Mouse (Mus musculus) liver, embryonic 14.5 days (tissue): Measurements from ENCODE around the gene Vcpkmt. TPM values are rescaled to one million over a fixed set of nuclear protein-coding genes. Genes with fewer than 3 reads are reported as not detected.

Source experiments
- ATAC-seq: fragments of 200-750 bp; cut with Nextera tagmentation; 2 replicates; pipeline ENCODE4 v1.8.0; 2017; ENCODE audit warnings: moderate number of reproducible peaks, mild to moderate bottlenecking, moderate library complexity; ENCODE audit not compliant: insufficient read depth
- DNase-seq, 3 experiments: peaks; one replicate each; pipeline ENCODE4 v3.0.0-alpha.2; 2012 to 2013; ENCODE audit warnings: low read depth in 3 of 3, low spot score in 3 of 3
- H3K27ac ChIP-seq: fragments of 300-500 bp; sonication (generic); 2 replicates; pipeline ENCODE4 v1.5.1; 2014; ENCODE audit warnings: moderate library complexity, mild to moderate bottlenecking, control low read depth, inconsistent platforms
- H3K27me3 ChIP-seq: fragments of 300-500 bp; sonication (generic); 2 replicates; pipeline ENCODE4 v1.6.1; 2014; ENCODE audit warnings: mild to moderate bottlenecking, low read length, moderate library complexity; ENCODE audit not compliant: control insufficient read depth, insufficient read depth
- H3K36me3 ChIP-seq: fragments of 300-500 bp; sonication (generic); replicated peaks from 2 replicates; pipeline ENCODE4 v1.6.1; 2014; ENCODE audit warnings: low read depth; ENCODE audit not compliant: control insufficient read depth, insufficient read depth
- H3K4me1 ChIP-seq, 2 experiments: fragments of 200-500 bp in 1 of 2; fragments of 300-500 bp in 1 of 2; sonication (generic) in 1 of 2; replicated peaks; 2 replicates each; pipeline ENCODE4 v1.6.1; 2012 to 2014; ENCODE audit warnings: antibody characterized with exemption in 1 of 2, inconsistent platforms in 1 of 2, low read length in 1 of 2; ENCODE audit not compliant: control insufficient read depth in 2 of 2, insufficient read depth in 2 of 2
- H3K4me2 ChIP-seq: fragments of 300-500 bp; sonication (generic); 2 replicates; pipeline ENCODE4 v1.6.1; 2014; ENCODE audit warnings: low read depth, mild to moderate bottlenecking, control low read depth, moderate library complexity
- H3K4me3 ChIP-seq, 2 experiments: fragments of 200-500 bp in 1 of 2; fragments of 300-500 bp in 1 of 2; sonication (generic) in 1 of 2; 2 replicates each; pipeline ENCODE4 v1.5.1; 2012 to 2014; ENCODE audit warnings: low read depth in 2 of 2, low read length in 2 of 2, mild to moderate bottlenecking in 2 of 2, control low read depth in 1 of 2, inconsistent platforms in 1 of 2, moderate library complexity in 1 of 2; ENCODE audit not compliant: insufficient read depth in 1 of 2
- H3K9ac ChIP-seq: fragments of 300-500 bp; sonication (generic); replicated peaks from 2 replicates; pipeline ENCODE4 v1.6.1; 2014; ENCODE audit warnings: mild to moderate bottlenecking, control low read depth, moderate library complexity
- H3K9me3 ChIP-seq: fragments of 300-500 bp; sonication (generic); 2 replicates; pipeline ENCODE4 v1.6.1; 2016; ENCODE audit warnings: low read length, mixed read lengths; ENCODE audit not compliant: control insufficient read depth
- CTCF ChIP-seq: IDR thresholded peaks from 2 replicates; pipeline ENCODE4 v1.5.1; 2016; ENCODE audit warnings: antibody characterized with exemption, low read depth, control low read depth
- EP300 ChIP-seq: IDR thresholded peaks from 2 replicates; pipeline ENCODE4 v1.6.1; 2016; ENCODE audit warnings: antibody characterized with exemption, low read depth
- WGBS: fragments of 180-500 bp; shearing (Covaris S2); extraction: QIAGEN DNeasy Blood & Tissue Kit; methylation state at CpG from one replicate; pipeline ENCODE4 v1.1.7; 2014; ENCODE audit not compliant: insufficient replicate concordance; 5-methylcytosine and 5-hydroxymethylcytosine counted together
- polyA plus RNA-seq, 2 experiments: library from polyadenylated mRNA; depleted of rRNA in 1 of 2; stranded (reverse) in 1 of 2; unstranded in 1 of 2; fragments of >200 nt; fragmentation: Nextera tagmentation in 1 of 2; extraction: Ambion mirVana in 1 of 2; gene quantifications; 2 replicates each; pipeline versions ENCODE4 v1.2.1 to v1.2.3; 2012 to 2014

The Vcpkmt gene
- polyA plus RNA-seq, 2 experiments, result 7.4 to 13.8 TPM

DNA sequence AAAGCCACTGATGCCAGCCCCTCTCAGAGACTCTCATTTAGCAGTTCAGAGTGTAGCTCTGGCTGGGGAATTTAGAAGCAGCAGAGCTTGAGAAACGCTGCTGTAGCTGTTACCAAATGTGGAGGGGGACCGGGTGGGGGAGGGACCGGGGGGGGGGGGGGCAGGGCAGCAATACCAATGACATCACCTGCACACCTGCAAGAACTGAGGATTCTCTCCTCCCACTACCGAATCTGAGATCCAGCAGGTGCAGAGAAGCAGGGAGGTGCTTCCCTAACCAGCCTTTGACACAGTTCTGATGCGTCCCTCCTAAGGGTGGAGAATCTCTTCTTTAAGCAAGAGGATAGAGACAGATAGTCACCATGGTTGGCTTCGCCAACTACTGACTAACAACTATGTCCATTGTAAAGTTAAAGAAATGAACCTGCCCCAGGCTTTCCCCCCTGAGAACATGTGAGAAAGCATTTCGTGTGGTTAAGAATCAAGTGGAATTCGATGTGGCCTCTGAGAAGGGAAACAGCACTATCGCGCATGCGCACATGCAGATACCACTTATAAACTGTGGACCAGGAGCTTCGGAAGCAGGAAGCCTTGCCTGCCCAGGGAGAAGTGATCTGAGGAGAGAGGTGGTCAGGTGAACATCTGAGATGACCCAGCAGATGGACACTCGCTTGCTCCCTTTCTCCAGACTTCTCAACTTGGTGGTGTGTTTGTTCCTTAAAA is 37.2 kb downstream of the Vcpkmt start:
- H3K27ac ChIP-seq, result no peak overlapping the region
- no peak overlapping the region for H3K4me2 ChIP-seq
- WGBS, result 57% methylated on average over 13 of the region's 13 CpGs
- H3K4me1 ChIP-seq, result peaks cover 0 to 10% of the 10 kb centered on the region in 2 experiments; a peak in 3 of 4 replicates
- no peak overlapping the region for H3K9ac ChIP-seq
- no peak for ATAC-seq
- no peaks in the 10 kb centered on the region for H3K27me3 ChIP-seq
- TF ChIP-seq CTCF (no peak), EP300 (no peak)
- no peak overlapping the region for H3K4me3 ChIP-seq
- no peaks in the 10 kb centered on the region for H3K9me3 ChIP-seq
- no peak for DNase-seq
- H3K36me3 ChIP-seq, result no peaks in the 10 kb centered on the region

DNA sequence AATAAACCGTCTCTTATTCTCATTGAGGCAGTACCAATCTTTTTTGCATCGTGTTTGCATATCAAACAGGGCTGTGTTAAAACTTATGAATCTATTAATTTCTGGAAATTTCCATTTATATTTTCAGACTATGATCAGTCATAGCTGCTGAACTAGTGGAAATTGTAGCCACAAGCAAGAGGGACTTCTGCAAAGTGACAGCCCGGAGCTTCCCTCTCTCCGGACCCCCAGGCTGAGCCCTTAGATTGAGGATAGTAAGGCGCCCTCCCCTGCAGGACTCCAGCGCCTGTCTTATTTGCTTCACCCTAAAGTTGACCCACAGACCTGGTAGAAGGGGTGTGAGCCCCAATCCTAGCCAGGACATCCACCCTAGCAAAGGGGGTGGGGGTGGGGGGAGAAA is 37.8 kb downstream of the Vcpkmt start:
- ATAC-seq, result no peak
- WGBS, result 58% methylated on average over 6 of the region's 6 CpGs
- no peak for DNase-seq
- Histone ChIP-seq H3K27ac (no peak overlapping the region), H3K4me1 (peaks cover 0 to 13% of the 10 kb centered on the region in 2 experiments; a peak in 3 of 4 replicates), H3K4me3 (no peak overlapping the region), H3K4me2 (no peak overlapping the region), H3K9ac (no peak overlapping the region), H3K9me3 (no peaks in the 10 kb centered on the region), H3K27me3 (no peaks in the 10 kb centered on the region), H3K36me3 (no peaks in the 10 kb centered on the region)
- TF ChIP-seq EP300 (no peak), CTCF (no peak)

DNA sequence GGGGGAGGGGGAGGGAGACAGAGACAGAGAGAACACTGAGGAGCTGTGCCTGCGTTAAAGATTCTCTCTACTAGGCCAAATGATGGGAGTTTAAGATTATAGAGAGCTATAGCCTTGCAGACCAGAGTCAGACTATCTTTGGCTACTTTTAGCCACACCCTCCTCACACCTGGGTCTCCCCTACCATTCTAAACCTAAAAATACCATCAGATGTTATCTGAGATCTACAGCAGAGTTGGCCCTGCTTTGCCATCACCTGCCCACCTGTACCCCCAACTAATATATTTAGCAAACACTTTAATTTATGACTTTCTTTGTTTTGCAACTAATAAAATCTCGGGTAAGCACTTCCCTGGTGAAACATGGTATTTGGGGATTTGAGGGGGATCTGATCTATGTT is 38.3 kb downstream of the Vcpkmt start:
- Histone ChIP-seq H3K36me3 (no peaks in the 10 kb centered on the region), H3K27me3 (no peaks in the 10 kb centered on the region), H3K4me1 (peaks cover 0 to 13% of the 10 kb centered on the region in 2 experiments; a peak in 3 of 4 replicates), H3K9ac (no peak overlapping the region), H3K27ac (no peak overlapping the region), H3K4me3 (no peak overlapping the region), H3K4me2 (no peak overlapping the region), H3K9me3 (no peaks in the 10 kb centered on the region)
- no peak for DNase-seq
- no peak for ATAC-seq
- TF ChIP-seq CTCF (no peak), EP300 (no peak)
- 29% methylated on average over 2 of the region's 2 CpGs for WGBS

DNA sequence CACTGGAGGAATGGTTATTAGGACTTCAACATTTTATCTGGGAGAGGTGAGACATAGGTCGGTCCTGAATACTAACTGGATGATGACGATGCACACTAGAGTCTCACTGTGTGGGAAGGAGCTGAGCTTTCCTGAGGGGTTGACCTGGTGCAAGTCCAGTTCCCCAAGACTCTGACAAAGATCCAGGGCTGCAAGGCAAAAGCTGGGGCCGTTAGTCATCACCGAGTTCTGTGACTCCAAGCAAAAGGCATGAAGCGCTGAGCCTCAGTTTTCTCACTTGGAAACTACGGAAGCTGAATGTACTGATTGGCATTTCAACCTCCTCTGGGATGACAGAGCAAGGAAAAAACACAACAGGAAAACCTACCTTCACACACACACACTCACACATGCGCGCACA is 40.5 kb downstream of the Vcpkmt start:
- Histone ChIP-seq H3K4me3 (no peak overlapping the region), H3K4me2 (no peak overlapping the region), H3K9me3 (no peaks in the 10 kb centered on the region), H3K9ac (no peak overlapping the region), H3K36me3 (no peaks in the 10 kb centered on the region), H3K27me3 (no peaks in the 10 kb centered on the region), H3K4me1 (peaks cover 3 to 34% of the 10 kb centered on the region in 2 experiments), H3K27ac (no peak overlapping the region)
- 82% methylated on average over 8 of the region's 8 CpGs for WGBS
- no peak for ATAC-seq
- DNase-seq, result no peak
- TF ChIP-seq EP300 (no peak), CTCF (no peak)

DNA sequence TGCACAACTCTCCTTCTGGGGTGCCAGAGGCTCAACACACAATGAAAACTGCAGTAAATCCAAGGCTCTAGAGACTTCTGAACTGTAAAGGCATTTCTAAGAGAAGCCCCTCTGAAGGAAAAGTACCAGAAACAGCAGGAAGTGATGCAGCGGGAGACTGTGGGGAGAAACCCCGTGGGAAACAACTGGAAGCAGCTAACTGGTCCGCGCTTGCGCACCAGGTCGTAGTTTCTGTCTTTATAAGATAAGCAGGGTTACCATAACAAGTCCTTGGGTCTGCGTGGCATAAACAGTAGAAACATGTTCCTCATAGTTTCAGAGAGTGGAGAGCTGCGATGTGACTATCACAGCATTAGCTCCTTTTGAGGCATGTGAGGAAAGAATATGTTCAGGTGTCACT is 41.2 kb downstream of the Vcpkmt start:
- Histone ChIP-seq H3K36me3 (no peaks in the 10 kb centered on the region), H3K4me3 (no peak overlapping the region), H3K9ac (no peak overlapping the region), H3K27me3 (no peaks in the 10 kb centered on the region), H3K9me3 (no peaks in the 10 kb centered on the region), H3K4me2 (peak overlapping the region; percentile 45), H3K27ac (no peak overlapping the region), H3K4me1 (peaks cover 3 to 37% of the 10 kb centered on the region in 2 experiments)
- TF ChIP-seq EP300 (no peak), CTCF (no peak)
- 12% methylated on average over 8 of the region's 8 CpGs for WGBS
- ATAC-seq (peak; percentile 28; the same call in 1 of the 2 replicates), DNase-seq (peak in 2 of 3 experiments; percentile 36 to 41)
